Mouse (Mus musculus) layer of hippocampus, adult 8-10 months (tissue): ENCODE results near the gene Ccdc66. TPM values are rescaled to one million over a fixed set of nuclear protein-coding genes. Genes with fewer than 3 reads are reported as not detected.

ENCODE experiments used
- DNase-seq, 2 experiments: peaks; one replicate each; pipeline ENCODE4 v3.0.0; 2022; ENCODE audit warnings: low spot score in 2 of 2
- total RNA-seq, 4 experiments: library from RNA; stranded (reverse); gene quantifications; 2 replicates each; pipeline ENCODE4 v1.2.4; 2022

Ccdc66 gene
- total RNA-seq, result 10 to 100 TPM; 15.1 to 23.1 (median 17.6) TPM

GRCm38 (mm10) chr14:27507894-27508643 lies at the start of gene Ccdc66:
Ccdc66 (minus strand) TSS chr14:27508460.
- DNase-seq, result peak; percentile 97 to 100

- DNase-seq, result no peak
Observed at GRCm38 (mm10) chr14:27543838-27544426, 35.7 kb upstream of the Ccdc66 start.

DNA sequence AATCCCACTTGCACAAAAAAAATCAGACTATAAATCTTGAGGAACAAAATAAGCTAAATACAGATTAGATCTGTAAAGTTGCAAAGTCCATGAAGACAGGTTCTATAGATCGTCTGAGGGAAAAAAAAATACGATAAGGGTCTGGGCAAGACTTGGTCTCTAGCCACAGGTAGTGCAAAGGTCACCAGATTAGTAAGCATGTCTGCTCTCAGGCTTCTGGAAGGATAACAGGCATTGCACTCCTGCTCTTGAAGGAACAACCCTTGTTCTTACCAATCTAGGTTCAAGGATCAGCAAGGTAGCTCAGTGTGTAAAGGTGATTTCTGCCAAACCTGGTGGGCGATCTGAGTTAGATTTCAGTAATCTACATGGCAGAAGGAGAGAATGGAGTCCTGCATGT lies 28.2 kb upstream of the Ccdc66 start:
- DNase-seq, result no peak

GRCm38 (mm10) chr14:27524541-27524940 lies 16.3 kb upstream of the Ccdc66 start:
- no peak for DNase-seq

DNA sequence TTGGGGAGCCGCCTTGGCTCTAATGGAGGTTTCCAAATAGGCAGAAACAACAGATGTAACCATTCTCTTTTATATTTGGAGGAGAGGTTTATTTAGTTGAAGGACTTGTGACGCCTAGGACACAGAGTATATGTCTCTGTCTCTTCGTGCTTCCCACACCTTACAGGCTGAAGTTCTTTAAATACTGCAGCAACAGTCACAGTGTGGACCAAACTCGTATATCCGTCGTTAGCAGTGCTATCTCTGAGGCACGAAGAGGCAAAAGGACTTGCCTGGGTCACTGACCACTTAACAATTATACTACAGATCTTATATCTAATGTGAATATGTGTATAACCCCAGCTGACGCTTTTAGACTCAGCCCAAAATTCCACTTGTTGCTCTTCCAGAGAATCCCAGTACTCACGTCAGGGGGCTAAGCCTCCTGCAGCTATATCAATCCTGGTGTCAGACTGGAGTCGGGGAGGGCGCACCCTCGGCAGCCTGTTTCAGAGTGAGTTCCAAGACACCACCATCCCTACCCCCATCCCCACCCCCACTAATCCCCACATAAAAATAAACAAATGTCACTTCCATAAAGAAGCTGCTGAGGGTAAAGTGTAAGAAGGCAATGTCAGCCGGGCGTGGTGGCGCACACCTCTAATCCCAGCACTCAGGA lies 513 bp upstream of the Ccdc66 start:
- DNase-seq, result no peak

DNA sequence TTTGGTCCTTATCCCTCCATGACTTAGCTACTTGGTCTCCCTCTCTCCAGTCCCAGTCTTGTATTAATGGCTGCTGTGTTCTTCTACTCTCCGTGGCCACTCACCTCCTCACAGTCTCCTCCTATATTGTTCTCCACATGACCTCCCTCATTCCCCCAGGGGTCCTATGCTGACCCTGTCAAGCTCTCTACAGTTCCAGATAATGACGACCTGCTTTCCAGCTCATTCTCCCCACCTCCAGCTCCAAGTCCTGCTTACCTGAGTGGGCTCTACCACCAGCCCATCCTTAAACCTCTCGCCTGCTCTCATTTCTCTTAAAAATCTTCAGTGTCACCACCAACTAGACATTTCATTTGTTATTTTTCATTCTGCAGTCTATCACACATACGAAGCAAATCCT lies 7.2 kb downstream of the Ccdc66 start:
- DNase-seq, result no peak

DNA sequence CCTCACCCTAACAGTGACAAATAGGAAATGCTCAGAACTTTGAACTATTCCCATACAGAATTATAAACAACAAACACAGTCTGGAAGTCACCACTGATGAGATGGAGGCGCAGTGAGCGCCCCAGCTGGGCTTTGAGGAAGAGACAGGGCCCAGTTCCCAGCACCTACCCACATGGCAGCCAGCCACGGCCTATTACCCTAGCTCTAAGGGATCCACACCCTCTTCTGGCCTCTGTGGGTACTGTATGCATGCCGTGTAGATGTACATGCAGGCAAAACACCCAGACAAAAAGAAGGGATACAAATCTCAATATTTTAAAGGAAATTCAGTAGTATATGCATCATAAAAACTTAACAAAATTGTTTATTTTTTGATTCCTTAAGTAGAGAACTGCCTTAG lies 14.7 kb downstream of the Ccdc66 start:
- DNase-seq, result no peak

- DNase-seq, result no peak
Observed at GRCm38 (mm10) chr14:27491399-27491798, 16.9 kb downstream of the Ccdc66 start.

- no peak for DNase-seq
Observed at GRCm38 (mm10) chr14:27446963-27447362, 61.3 kb downstream of the Ccdc66 start.

DNA sequence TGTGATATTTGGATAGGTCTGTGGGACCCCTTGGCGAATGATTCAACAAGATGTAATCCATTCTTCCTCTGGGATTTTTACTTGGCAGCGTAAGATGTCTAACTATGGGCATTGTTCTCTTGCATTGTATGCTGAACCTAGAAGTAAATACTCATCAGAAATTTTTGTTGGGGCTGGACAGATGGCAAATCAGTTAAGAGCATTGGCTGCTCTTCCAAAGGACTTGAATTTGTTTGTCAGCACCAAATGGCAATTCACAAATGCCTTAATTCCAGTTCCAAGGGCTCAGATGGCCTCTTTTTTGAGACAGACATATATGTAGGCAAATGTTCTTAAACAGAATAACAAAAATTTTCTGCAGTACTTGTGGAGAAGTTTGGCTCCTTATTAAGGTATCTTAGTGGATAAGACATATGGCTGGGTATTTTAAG lies 63.4 kb downstream of the Ccdc66 start:
- DNase-seq, result peak in 1 of 2 experiments; percentile 29

- DNase-seq, result no peak
Observed at GRCm38 (mm10) chr14:27440921-27441320, 67.3 kb downstream of the Ccdc66 start.

- no peak for DNase-seq
Observed at GRCm38 (mm10) chr14:27436826-27437225, 71.4 kb downstream of the Ccdc66 start.

DNA sequence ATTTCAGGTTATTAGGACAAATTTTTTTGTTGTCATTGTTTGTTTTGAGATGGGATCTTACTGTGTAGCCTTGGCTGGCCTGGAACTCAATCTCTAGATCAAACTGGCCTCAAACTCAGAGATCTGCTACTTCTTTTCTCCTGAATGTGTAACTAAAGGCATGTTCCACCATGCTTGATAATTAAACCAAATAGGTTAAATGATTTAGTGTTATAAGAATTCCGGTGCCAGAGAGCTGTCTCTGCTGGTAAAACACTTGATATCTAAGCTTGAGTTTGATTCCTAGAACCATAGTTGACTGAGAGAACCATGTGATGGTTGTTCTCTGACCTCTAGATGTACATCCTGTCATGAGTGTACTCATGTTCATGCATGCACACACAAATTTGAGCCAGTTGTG lies 72.1 kb downstream of the Ccdc66 start:
- no peak for DNase-seq

DNA sequence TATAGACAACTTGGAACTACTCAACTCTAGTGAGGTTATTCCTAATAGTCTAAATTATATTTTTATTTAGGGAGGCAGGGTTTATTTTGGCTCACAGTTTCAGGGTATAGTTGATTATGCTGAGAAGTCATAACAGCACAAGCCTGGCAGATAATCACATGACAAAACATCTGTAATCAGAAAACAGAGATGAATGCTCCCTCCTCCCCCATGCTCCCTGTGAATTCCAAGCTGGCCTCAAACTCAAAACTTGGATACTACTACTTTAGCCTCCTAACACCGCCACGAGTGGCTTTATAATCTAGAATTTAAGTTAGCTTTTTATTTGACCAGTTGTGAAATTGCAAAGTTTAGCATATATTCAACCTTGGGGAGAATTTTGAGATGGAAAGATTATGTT lies 76.2 kb downstream of the Ccdc66 start:
- no peak for DNase-seq

Other genes starting within 250 kb of the Ccdc66 start
- 10 to 100 TPM; 27.0 to 38.8 (median 33.1) TPM for gene Fam208a, start 79.6 kb downstream of the Ccdc66 start, total RNA-seq
- gene Erc2, start 114.0 kb upstream of the Ccdc66 start, total RNA-seq, result 100 to 1,000 TPM; 196 to 222 (median 210) TPM